Comparison of ENCODE assay signal across 1 mouse cellular context in genomic region chr5:105290921-105291320, GRCm38 (mm10). TPM values are rescaled to one million over a fixed set of nuclear protein-coding genes. Genes with fewer than 3 reads are reported as not detected.
"Had no signal": no experiment of that assay in that cellular context is flagged by ENCODE, and none has a peak within 500 bp of the region (broad histone marks: within the 10 kb centered on the region; RNA-seq: fewer than 3 reads in every experiment).

No protein-coding gene starts in this region.

RNA-seq across cellular contexts. Expression of gene Gm43302, which starts 2.6 kb away (rescaled TPM):
- total RNA-seq: neutrophil, adult 5-6 weeks had no signal
